Mouse (Mus musculus) stomach, postnatal 0 days (tissue): ENCODE measurements at regions not wholly inside any gene's neighbourhood (a gene's known extent, or its start where the extent isn't known, plus 50 kb on each side); places are given as distances from the start of the nearest gene placed in this dataset.

Experiments
- CTCF ChIP-seq: IDR thresholded peaks from 2 replicates; pipeline ENCODE4 v1.5.1; 2016; ENCODE audit warnings: antibody characterized with exemption, low read depth, mild to moderate bottlenecking, moderate library complexity
- EP300 ChIP-seq: optimal IDR thresholded peaks from 2 replicates; pipeline ENCODE3; 2016; ENCODE audit warnings: antibody characterized with exemption

DNA sequence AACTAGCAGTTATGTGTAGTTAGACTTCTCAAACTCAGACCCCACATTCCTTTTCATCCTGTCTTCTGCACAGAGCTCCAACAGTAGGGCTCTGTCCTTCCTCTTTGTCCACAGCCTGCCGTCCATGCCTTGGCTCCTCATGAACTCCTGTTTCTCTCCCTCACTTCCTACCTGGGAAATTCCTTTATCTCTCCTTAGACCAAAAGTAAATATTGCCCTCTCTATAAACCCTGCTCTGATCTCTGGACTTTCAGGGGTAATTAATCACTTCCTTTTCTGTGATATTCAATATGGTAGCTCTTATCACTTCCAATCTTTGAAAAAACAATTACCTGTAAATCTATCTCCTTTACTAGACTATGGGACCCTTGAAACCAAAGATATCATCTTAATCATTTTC is 576.1 kb downstream of the Nfib start:
- no peak for TF ChIP-seq CTCF
- no peak for TF ChIP-seq EP300
